Mouse (Mus musculus): ENCODE measurements at regions not wholly inside any gene's neighbourhood (a gene's known extent, or its start where the extent isn't known, plus 50 kb on each side); places are given as distances from the start of the nearest gene placed in this dataset.

DNA sequence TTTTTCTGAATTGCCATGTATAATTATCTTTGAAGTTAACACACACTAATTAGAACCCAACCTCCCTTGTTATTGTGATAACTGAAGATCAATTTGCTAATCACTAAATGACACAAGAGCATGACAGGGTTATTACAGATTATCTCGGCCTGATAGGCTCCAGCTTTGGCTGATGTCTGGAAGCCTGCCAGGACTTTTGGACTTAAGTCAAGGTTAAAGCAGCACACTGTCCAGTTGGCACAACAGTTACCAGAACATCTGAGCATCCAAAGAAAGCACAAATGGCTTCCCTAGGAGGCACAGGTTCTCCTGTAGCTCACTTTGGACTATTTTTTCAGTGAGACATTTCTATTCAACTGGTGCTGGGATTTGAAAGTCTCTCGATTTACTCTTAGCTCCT lies 475.0 kb upstream of the A730009L09Rik start:
- Histone ChIP-seq H3K4me2 (no peak overlapping the region), H3K27me3 (ENCODE audit: insufficient read depth, low read length) (no peaks in the 10 kb centered on the region), H3K36me3 (ENCODE audit: insufficient read depth) (no peaks in the 10 kb centered on the region), H3K9ac (no peak overlapping the region), H3K4me3 (ENCODE audit: low read depth, low read length) (no peak overlapping the region), H3K27ac (ENCODE audit: low read depth) (no peak overlapping the region), H3K4me1 (ENCODE audit: insufficient read depth) (no peaks in the 10 kb centered on the region), H3K9me3 (ENCODE audit: low read depth, low read length) (no peaks in the 10 kb centered on the region)
- 71% methylated on average over 2 of the region's 2 CpGs for WGBS
- no peak for DNase-seq
- no peak for ATAC-seq (ENCODE audit: insufficient read depth)
- TF ChIP-seq CTCF (IDR thresholded peaks at IDR 0.05; ENCODE audit: low read depth), result no peak

- no peaks in the 10 kb centered on the region for H3K9me3 ChIP-seq (ENCODE audit: low read depth, low read length)
- no peak overlapping the region for H3K4me3 ChIP-seq (ENCODE audit: low read depth, low read length)
- H3K9ac ChIP-seq, result no peak overlapping the region
- DNase-seq (peak; percentile 26), ATAC-seq (ENCODE audit: insufficient read depth) (no peak)
- no peak for TF ChIP-seq CTCF (IDR thresholded peaks at IDR 0.05; ENCODE audit: low read depth)
- 64% methylated on average over 4 of the region's 4 CpGs for WGBS
- no peaks in the 10 kb centered on the region for H3K27me3 ChIP-seq (ENCODE audit: insufficient read depth, low read length)
- no peaks in the 10 kb centered on the region for H3K36me3 ChIP-seq (ENCODE audit: insufficient read depth)
- no peaks in the 10 kb centered on the region for H3K4me1 ChIP-seq (ENCODE audit: insufficient read depth)
- H3K27ac ChIP-seq (ENCODE audit: low read depth), result no peak overlapping the region
- H3K4me2 ChIP-seq, result no peak overlapping the region
Observed at GRCm38 (mm10) chr16:84042010-84042449, 472.9 kb upstream of the A730009L09Rik start.

GRCm38 (mm10) chr16:84045333-84045732 lies 469.6 kb upstream of the A730009L09Rik start:
- no peak overlapping the region for H3K4me3 ChIP-seq (ENCODE audit: low read depth, low read length)
- 77% methylated on average over 1 of the region's 1 CpGs for WGBS
- H3K9ac ChIP-seq, result no peak overlapping the region
- no peaks in the 10 kb centered on the region for H3K27me3 ChIP-seq (ENCODE audit: insufficient read depth, low read length)
- no peaks in the 10 kb centered on the region for H3K4me1 ChIP-seq (ENCODE audit: insufficient read depth)
- H3K27ac ChIP-seq (ENCODE audit: low read depth), result no peak overlapping the region
- H3K4me2 ChIP-seq, result no peak overlapping the region
- no peak for ATAC-seq (ENCODE audit: insufficient read depth)
- no peak for TF ChIP-seq CTCF (IDR thresholded peaks at IDR 0.05; ENCODE audit: low read depth)
- no peaks in the 10 kb centered on the region for H3K9me3 ChIP-seq (ENCODE audit: low read depth, low read length)
- DNase-seq, result no peak
- H3K36me3 ChIP-seq (ENCODE audit: insufficient read depth), result no peaks in the 10 kb centered on the region
